Mouse (Mus musculus) limb, embryonic 15.5 days (tissue): ENCODE results near the gene Dtx3l. TPM values are rescaled to one million over a fixed set of nuclear protein-coding genes. Genes with fewer than 3 reads are reported as not detected.

Experiments used
- ATAC-seq: fragments of 200-750 bp; cut with Nextera tagmentation; 2 replicates; pipeline ENCODE4 v1.8.0; 2017; ENCODE audit warnings: low read depth, moderate TSS enrichment; ENCODE audit not compliant: insufficient number of reproducible peaks, low FRiP score, low TSS enrichment
- H3K27ac ChIP-seq: fragments of 300-500 bp; sonication (generic); 2 replicates; pipeline ENCODE4 v1.5.1; 2015; ENCODE audit warnings: moderate library complexity, mild to moderate bottlenecking, inconsistent platforms
- H3K27me3 ChIP-seq: fragments of 300-500 bp; sonication (generic); 2 replicates; pipeline ENCODE4 v1.6.1; 2015; ENCODE audit warnings: inconsistent platforms
- H3K36me3 ChIP-seq: fragments of 300-500 bp; sonication (generic); 2 replicates; pipeline ENCODE4 v1.6.1; 2015; ENCODE audit warnings: inconsistent platforms
- H3K4me1 ChIP-seq: fragments of 300-500 bp; sonication (generic); 2 replicates; pipeline ENCODE4 v1.6.1; 2015; ENCODE audit warnings: inconsistent platforms
- H3K4me2 ChIP-seq: fragments of 300-500 bp; sonication (generic); 2 replicates; pipeline ENCODE4 v1.6.1; 2015; ENCODE audit warnings: mild to moderate bottlenecking, inconsistent platforms
- H3K4me3 ChIP-seq: fragments of 300-500 bp; sonication (generic); 2 replicates; pipeline ENCODE4 v1.5.1; 2015; ENCODE audit warnings: mild to moderate bottlenecking, inconsistent platforms
- H3K9ac ChIP-seq: fragments of 300-500 bp; sonication (generic); 2 replicates; pipeline ENCODE4 v1.6.1; 2015; ENCODE audit warnings: inconsistent platforms
- H3K9me3 ChIP-seq: fragments of 300-500 bp; sonication (generic); 2 replicates; pipeline ENCODE4 v1.6.1; 2016; ENCODE audit warnings: inconsistent platforms
- WGBS: fragments of 180-500 bp; shearing (Covaris S2); methylation state at CpG from one replicate; pipeline ENCODE4 v1.1.7; 2015; 5-methylcytosine and 5-hydroxymethylcytosine counted together
- polyA plus RNA-seq: library from polyadenylated mRNA; unstranded; fragments of >200 nt; fragmentation: Nextera tagmentation; extraction: Ambion mirVana; gene quantifications from 2 replicates; pipeline ENCODE4 v1.2.1, GENCODE M21; 2015

Dtx3l gene
- polyA plus RNA-seq, 1 experiment from 2014 or later, result 3.4 TPM

GRCm38 (mm10) chr16:35922301-35922895 lies 16.6 kb downstream of the Dtx3l start:
- Histone ChIP-seq H3K4me2 (no peak overlapping the region), H3K4me3 (no peak overlapping the region), H3K9ac (no peak overlapping the region), H3K9me3 (no peaks in the 10 kb centered on the region), H3K4me1 (no peaks in the 10 kb centered on the region; the same call in 1 of the 2 replicates), H3K27ac (no peak overlapping the region), H3K27me3 (no peaks in the 10 kb centered on the region), H3K36me3 (no peaks in the 10 kb centered on the region)
- no peak for ATAC-seq
- WGBS, result 77% methylated on average over 3 of the region's 3 CpGs

DNA sequence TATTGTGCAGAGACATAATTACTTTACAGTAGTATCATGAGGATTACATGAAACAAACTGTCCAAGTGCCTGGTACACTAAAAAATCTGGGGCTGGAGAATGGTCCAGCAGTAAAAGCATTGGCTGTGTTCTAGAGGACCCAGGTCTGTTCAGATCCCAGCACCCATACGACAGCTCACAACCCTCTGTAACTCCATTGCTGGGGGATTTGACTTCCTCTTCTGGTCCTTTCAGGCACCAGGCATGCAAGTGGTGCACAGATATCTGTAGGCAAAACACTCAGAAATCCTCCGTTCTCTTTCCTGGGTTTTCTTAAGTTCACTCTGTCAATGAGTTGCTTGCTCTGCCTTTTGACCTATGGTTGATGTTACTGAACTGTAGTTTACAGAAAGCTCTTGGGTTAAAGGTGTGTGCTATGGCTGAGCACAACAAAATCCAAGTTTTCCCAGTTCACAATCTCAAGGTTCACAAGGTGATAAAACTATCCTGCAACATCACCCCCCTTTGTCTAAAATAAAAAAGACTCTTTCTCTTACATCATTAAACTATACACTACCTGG lies 17.2 kb downstream of the Dtx3l start:
- WGBS, result 79% methylated on average over 2 of the region's 2 CpGs
- H3K36me3 ChIP-seq, result no peaks in the 10 kb centered on the region
- no peaks in the 10 kb centered on the region for H3K27me3 ChIP-seq
- H3K4me3 ChIP-seq, result no peak overlapping the region
- H3K4me1 ChIP-seq, result no peaks in the 10 kb centered on the region; the same call in 1 of the 2 replicates
- H3K9ac ChIP-seq, result no peak overlapping the region
- no peak overlapping the region for H3K4me2 ChIP-seq
- ATAC-seq, result no peak
- no peaks in the 10 kb centered on the region for H3K9me3 ChIP-seq
- H3K27ac ChIP-seq, result no peak overlapping the region

DNA sequence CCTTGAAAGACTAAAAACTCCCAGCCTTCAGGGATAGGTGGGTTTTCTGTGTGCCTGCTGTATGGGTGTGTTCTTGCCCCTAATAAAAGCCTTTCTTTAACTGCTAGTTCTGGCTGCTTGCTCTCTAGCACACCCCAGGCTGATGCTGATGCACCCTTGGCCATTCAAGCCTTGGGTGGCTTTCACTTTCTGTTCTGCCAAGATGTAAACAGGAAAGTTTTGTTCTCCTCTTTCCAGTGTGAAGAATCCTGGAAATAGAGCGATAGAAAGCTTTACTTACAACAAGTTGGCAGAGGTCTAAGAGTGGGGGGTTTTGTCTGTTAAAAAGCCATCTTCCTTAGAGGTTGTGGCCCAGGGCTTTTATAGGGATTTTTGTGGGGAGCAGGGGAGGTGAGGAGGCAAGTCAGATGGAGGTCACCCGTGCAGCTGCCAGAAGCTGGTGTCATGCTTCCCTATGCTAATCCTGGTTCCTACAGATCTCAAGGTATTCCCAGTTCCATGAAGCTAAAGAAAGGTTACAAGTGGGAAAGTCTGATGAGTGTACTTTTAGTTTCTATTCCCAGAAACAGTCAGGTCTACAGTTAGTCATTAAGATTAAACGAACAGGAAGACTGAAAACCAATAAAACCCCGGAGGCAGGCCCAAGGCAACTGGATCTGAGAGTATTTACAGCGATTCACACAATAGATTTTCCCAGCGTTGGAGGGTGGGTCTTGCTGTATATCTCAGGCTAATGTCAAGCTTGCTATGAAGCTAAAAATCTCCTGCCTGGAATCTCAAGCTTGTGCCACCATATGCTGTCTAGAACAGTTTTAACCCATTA lies 20.0 kb downstream of the Dtx3l start:
- no peak overlapping the region for H3K4me2 ChIP-seq
- H3K4me3 ChIP-seq, result no peak overlapping the region
- H3K36me3 ChIP-seq, result no peaks in the 10 kb centered on the region
- WGBS, result 38% methylated on average over 6 of the region's 6 CpGs
- H3K9me3 ChIP-seq, result no peaks in the 10 kb centered on the region
- no peak overlapping the region for H3K27ac ChIP-seq
- no peak for ATAC-seq
- H3K4me1 ChIP-seq, result no peaks in the 10 kb centered on the region; the same call in 1 of the 2 replicates
- H3K9ac ChIP-seq, result no peak overlapping the region
- H3K27me3 ChIP-seq, result no peaks in the 10 kb centered on the region

DNA sequence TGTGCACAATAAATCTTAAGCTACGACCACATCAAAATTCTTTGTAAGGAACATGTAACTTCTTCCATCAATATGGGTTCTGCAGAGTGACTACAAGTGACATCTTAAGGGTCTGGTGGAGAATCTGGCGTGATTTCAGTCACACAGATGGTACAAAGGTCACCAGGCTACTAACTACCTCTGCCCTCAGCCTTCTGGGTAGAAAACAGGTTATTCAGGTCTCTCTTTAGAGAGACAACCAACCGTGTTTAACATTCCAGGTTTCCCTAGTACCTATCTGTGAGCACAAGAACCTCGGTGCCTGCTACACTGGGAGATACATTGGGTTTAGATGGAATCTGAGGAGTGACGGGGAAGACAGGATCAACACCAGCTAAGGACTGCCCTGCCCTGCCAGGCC lies 24.6 kb downstream of the Dtx3l start:
- WGBS, result 62% methylated on average over 5 of the region's 5 CpGs

DNA sequence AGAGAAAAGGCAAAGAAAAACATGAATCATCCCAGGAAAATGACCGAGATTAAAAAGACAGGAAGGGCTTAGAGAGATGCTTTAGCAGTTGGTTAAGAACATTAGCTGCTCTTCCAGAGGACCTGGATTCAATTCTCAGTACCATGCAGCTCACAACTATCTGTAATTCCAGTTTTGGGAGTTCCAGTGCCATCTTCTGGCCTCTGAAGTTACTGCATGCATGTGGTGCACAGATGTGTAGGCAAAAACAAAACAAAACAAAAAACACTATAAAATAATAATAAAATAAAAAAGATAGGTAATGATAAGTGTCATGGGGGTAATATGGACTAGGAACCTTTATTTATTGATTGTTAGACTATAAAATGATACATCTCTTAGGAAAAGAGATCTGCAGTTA lies 25.4 kb downstream of the Dtx3l start:
- Histone ChIP-seq H3K4me1 (no peaks in the 10 kb centered on the region), H3K36me3 (no peaks in the 10 kb centered on the region)
- WGBS, result 63% methylated on average over 1 of the region's 1 CpGs

More for the DNA sequence above, 24.6 kb downstream of the Dtx3l start:
- no peaks in the 10 kb centered on the region for H3K36me3 ChIP-seq
- ATAC-seq, result no peak
- no peak overlapping the region for H3K27ac ChIP-seq
- H3K4me1 ChIP-seq, result no peaks in the 10 kb centered on the region; the same call in 1 of the 2 replicates
- no peak overlapping the region for H3K4me3 ChIP-seq
- H3K9me3 ChIP-seq, result no peaks in the 10 kb centered on the region
- H3K27me3 ChIP-seq, result no peaks in the 10 kb centered on the region
- no peak overlapping the region for H3K4me2 ChIP-seq
- H3K9ac ChIP-seq, result no peak overlapping the region

GRCm38 (mm10) chr16:35911449-35911848 lies 27.5 kb downstream of the Dtx3l start:
- no peak for ATAC-seq
- WGBS, result 71% methylated on average over 3 of the region's 3 CpGs
- no peaks in the 10 kb centered on the region for H3K4me1 ChIP-seq
- no peak overlapping the region for H3K4me3 ChIP-seq
- no peak overlapping the region for H3K27ac ChIP-seq
- no peaks in the 10 kb centered on the region for H3K36me3 ChIP-seq
- no peaks in the 10 kb centered on the region for H3K9me3 ChIP-seq
- no peaks in the 10 kb centered on the region for H3K27me3 ChIP-seq
- H3K9ac ChIP-seq, result no peak overlapping the region
- H3K4me2 ChIP-seq, result no peak overlapping the region

More for the DNA sequence above, 25.4 kb downstream of the Dtx3l start:
- no peak overlapping the region for H3K4me2 ChIP-seq
- no peak for ATAC-seq
- H3K4me3 ChIP-seq, result no peak overlapping the region
- no peak overlapping the region for H3K27ac ChIP-seq
- H3K27me3 ChIP-seq, result no peaks in the 10 kb centered on the region
- no peaks in the 10 kb centered on the region for H3K9me3 ChIP-seq
- no peak overlapping the region for H3K9ac ChIP-seq

GRCm38 (mm10) chr16:35907432-35908201 lies 31.3 kb downstream of the Dtx3l start:
- Histone ChIP-seq H3K27me3 (no peaks in the 10 kb centered on the region), H3K36me3 (no peaks in the 10 kb centered on the region), H3K4me2 (no peak overlapping the region), H3K4me3 (no peak overlapping the region), H3K27ac (no peak overlapping the region), H3K9ac (no peak overlapping the region), H3K4me1 (no peaks in the 10 kb centered on the region), H3K9me3 (no peaks in the 10 kb centered on the region)
- WGBS, result 52% methylated on average over 4 of the region's 4 CpGs
- no peak for ATAC-seq

- 78% methylated on average over 7 of the region's 7 CpGs for WGBS
- no peaks in the 10 kb centered on the region for H3K9me3 ChIP-seq
- no peak for ATAC-seq
- H3K36me3 ChIP-seq, result no peaks in the 10 kb centered on the region
- H3K27ac ChIP-seq, result no peak overlapping the region
- no peak overlapping the region for H3K9ac ChIP-seq
- no peaks in the 10 kb centered on the region for H3K27me3 ChIP-seq
- no peak overlapping the region for H3K4me2 ChIP-seq
- H3K4me3 ChIP-seq, result no peak overlapping the region
- H3K4me1 ChIP-seq, result no peaks in the 10 kb centered on the region
Measured at GRCm38 (mm10) chr16:35906887-35907286, 32.1 kb downstream of the Dtx3l start.

- no peaks in the 10 kb centered on the region for H3K27me3 ChIP-seq
- H3K4me3 ChIP-seq, result no peak overlapping the region
- H3K9me3 ChIP-seq, result no peaks in the 10 kb centered on the region
- H3K4me2 ChIP-seq, result no peak overlapping the region
- no peaks in the 10 kb centered on the region for H3K4me1 ChIP-seq
- no peak overlapping the region for H3K9ac ChIP-seq
- no peak overlapping the region for H3K27ac ChIP-seq
- no peaks in the 10 kb centered on the region for H3K36me3 ChIP-seq
- no peak for ATAC-seq
- WGBS, result 63% methylated on average over 6 of the region's 6 CpGs
Measured at GRCm38 (mm10) chr16:35905819-35906485, 33.0 kb downstream of the Dtx3l start.

DNA sequence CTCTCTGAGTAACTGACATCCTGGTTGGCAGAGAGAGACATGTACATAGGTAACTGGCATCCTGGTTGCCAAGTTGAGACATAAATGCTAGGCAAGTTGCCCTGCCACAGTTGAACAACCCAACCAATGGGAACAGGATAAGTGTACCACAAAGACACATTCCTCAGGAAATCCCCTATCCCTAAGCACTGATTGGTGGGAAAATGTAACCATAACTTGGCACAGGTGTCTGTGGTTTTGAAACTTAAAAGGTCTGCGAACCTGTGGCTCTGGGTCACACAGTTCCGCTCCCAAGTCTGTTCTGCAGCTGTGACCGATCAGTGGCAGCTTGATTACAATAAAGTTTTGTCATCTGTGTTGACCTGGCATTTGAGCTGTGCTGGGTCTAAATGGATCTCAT lies 33.6 kb downstream of the Dtx3l start:
- Histone ChIP-seq H3K4me3 (no peak overlapping the region), H3K4me2 (no peak overlapping the region), H3K36me3 (no peaks in the 10 kb centered on the region), H3K27me3 (no peaks in the 10 kb centered on the region), H3K9ac (no peak overlapping the region), H3K27ac (no peak overlapping the region), H3K4me1 (no peaks in the 10 kb centered on the region), H3K9me3 (no peaks in the 10 kb centered on the region)
- WGBS, result 52% methylated on average over 3 of the region's 3 CpGs
- no peak for ATAC-seq

GRCm38 (mm10) chr16:35904121-35904736 lies 34.7 kb downstream of the Dtx3l start:
- H3K27me3 ChIP-seq, result no peaks in the 10 kb centered on the region

More at GRCm38 (mm10) chr16:35904121-35904736, 34.7 kb downstream of the Dtx3l start:
- no peaks in the 10 kb centered on the region for H3K9me3 ChIP-seq
- 77% methylated on average over 4 of the region's 4 CpGs for WGBS
- no peak overlapping the region for H3K4me3 ChIP-seq
- H3K4me2 ChIP-seq, result no peak overlapping the region
- no peaks in the 10 kb centered on the region for H3K4me1 ChIP-seq
- no peak overlapping the region for H3K27ac ChIP-seq
- no peak overlapping the region for H3K9ac ChIP-seq
- ATAC-seq, result no peak
- H3K36me3 ChIP-seq, result no peaks in the 10 kb centered on the region
